Mouse (Mus musculus): ENCODE data around the gene Rab17.

DNA sequence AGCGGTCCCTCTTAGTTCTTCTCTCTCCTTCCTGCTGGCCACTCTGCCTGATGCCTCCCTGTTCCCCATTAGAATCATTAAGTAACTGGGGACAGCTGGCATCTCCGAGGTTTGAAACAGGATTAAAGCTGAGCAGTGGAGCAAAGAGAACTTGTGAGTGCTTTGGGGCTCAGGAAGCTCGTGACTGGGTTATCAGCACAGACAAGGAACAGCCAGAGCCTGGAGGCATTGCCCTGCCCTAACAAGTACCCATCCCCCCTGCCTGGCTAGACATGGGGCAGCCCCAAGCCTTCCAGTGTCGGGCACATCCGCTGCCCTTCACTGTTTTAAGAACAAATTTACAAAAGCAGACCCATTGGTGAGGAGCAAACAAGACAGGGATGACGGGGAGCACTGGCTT lies 52.0 kb downstream of the Rab17 start:
- no peak for TF ChIP-seq CTCF (IDR thresholded peaks at IDR 0.05; ENCODE audit: low read depth, low read length)
- TF ChIP-seq POLR2A (IDR thresholded peaks at IDR 0.05; ENCODE audit: extremely low read depth, insufficient read depth, low read length) = no peak

Measured in liver, adult 2 months (tissue).